Mouse (Mus musculus) liver, postnatal 0 days (tissue): ENCODE measurements around the gene Cwc25. TPM values are rescaled to one million over a fixed set of nuclear protein-coding genes. Genes with fewer than 3 reads are reported as not detected.
A peak's percentile ranks its signal among the peaks of the same experiment; 100 is the strongest.

Experiments used
- ATAC-seq: fragments of 200-750 bp; cut with Nextera tagmentation; 2 replicates; pipeline ENCODE4 v1.8.0; 2017; ENCODE audit warnings: mild to moderate bottlenecking, moderate library complexity
- DNase-seq: peaks from one replicate; pipeline ENCODE4 v3.0.0-alpha.2; 2016
- H3K27ac ChIP-seq: fragments of 300-500 bp; sonication (generic); 2 replicates; pipeline ENCODE4 v1.5.1; 2014; ENCODE audit warnings: antibody characterized with exemption, moderate library complexity, mild to moderate bottlenecking, low read depth
- H3K27me3 ChIP-seq: fragments of 300-500 bp; sonication (generic); 2 replicates; pipeline ENCODE4 v1.6.1; 2014; ENCODE audit warnings: low read length, control low read depth, mixed read lengths; ENCODE audit not compliant: insufficient read depth
- H3K36me3 ChIP-seq: fragments of 300-500 bp; sonication (generic); replicated peaks from 2 replicates; pipeline ENCODE4 v1.6.1; 2014; ENCODE audit warnings: mild to moderate bottlenecking, control low read depth, low read length, moderate library complexity, mixed read lengths; ENCODE audit not compliant: insufficient read depth
- H3K4me1 ChIP-seq: fragments of 300-500 bp; sonication (generic); 2 replicates; pipeline ENCODE4 v1.6.1; 2014; ENCODE audit warnings: antibody characterized with exemption, mild to moderate bottlenecking, control low read depth; ENCODE audit not compliant: insufficient read depth
- H3K4me2 ChIP-seq: fragments of 300-500 bp; sonication (generic); 2 replicates; pipeline ENCODE4 v1.6.1; 2014; ENCODE audit warnings: low read depth, mild to moderate bottlenecking, low read length, moderate library complexity, mixed read lengths
- H3K4me3 ChIP-seq: fragments of 300-500 bp; sonication (generic); 2 replicates; pipeline ENCODE4 v1.5.1; 2014; ENCODE audit warnings: low read depth, low read length
- H3K9ac ChIP-seq: fragments of 300-500 bp; sonication (generic); replicated peaks from 2 replicates; pipeline ENCODE4 v1.6.1; 2014; ENCODE audit warnings: mild to moderate bottlenecking, moderate library complexity
- H3K9me3 ChIP-seq: fragments of 300-500 bp; sonication (generic); 2 replicates; pipeline ENCODE4 v1.6.1; 2016; ENCODE audit warnings: mild to moderate bottlenecking, control low read depth, low read length, mixed read lengths
- CTCF ChIP-seq: sonication (generic); IDR thresholded peaks from 2 replicates; pipeline ENCODE4 v1.5.1; 2016; ENCODE audit warnings: antibody characterized with exemption, low read depth
- EP300 ChIP-seq: IDR thresholded peaks from 2 replicates; pipeline ENCODE4 v1.6.1; 2016; ENCODE audit warnings: antibody characterized with exemption, low read depth, mild to moderate bottlenecking
- WGBS: fragments of 180-500 bp; shearing (Covaris S2); extraction: QIAGEN DNeasy Blood & Tissue Kit; methylation state at CpG from one replicate; pipeline ENCODE4 v1.1.7; 2014; ENCODE audit not compliant: insufficient replicate concordance; 5-methylcytosine and 5-hydroxymethylcytosine counted together
- polyA plus RNA-seq: library from polyadenylated mRNA; unstranded; fragments of >200 nt; fragmentation: Nextera tagmentation; extraction: Ambion mirVana; gene quantifications from 2 replicates; pipeline ENCODE4 v1.2.1, GENCODE M21; 2015

The Cwc25 gene
- polyA plus RNA-seq, 1 experiment from 2014 or later: 5.8 TPM

DNA sequence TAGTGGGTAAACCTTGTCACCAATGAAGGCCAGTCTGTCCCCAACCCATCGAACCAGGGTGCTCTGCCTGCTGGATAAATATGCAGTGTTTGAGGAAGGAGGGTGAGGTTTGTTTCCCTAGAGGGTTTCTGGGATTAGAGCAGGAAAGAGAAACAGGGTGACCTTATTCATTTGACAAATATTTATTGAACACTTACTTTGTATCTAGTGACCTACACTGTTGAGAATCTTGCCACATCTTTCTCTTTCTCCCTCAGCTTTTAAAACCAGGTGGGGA lies 35.8 kb upstream of the Cwc25 start:
- DNase-seq (no peak), ATAC-seq (peak; percentile 3; the same call in 1 of the 2 replicates)
- no peak for TF ChIP-seq CTCF
- peaks cover 4% of the 10 kb centered on the region; the same call in 1 of the 2 replicates for H3K36me3 ChIP-seq
- H3K27ac ChIP-seq: peak overlapping the region; percentile 94
- 15% methylated on average over 1 of the region's 1 CpGs for WGBS
- H3K4me3 ChIP-seq: no peak overlapping the region
- peak overlapping the region; percentile 95 for H3K4me2 ChIP-seq
- H3K27me3 ChIP-seq: no peaks in the 10 kb centered on the region
- 0 out of 2 replicates have a peak overlapping the region, but pooled peaks have one; percentile 0 for H3K9ac ChIP-seq
- peaks cover 45% of the 10 kb centered on the region for H3K4me1 ChIP-seq
- no peaks in the 10 kb centered on the region for H3K9me3 ChIP-seq

GRCm38 (mm10) chr11:97801409-97802193 lies 35.2 kb upstream of the Cwc25 start:
- H3K27ac ChIP-seq: peak overlapping the region; percentile 94
- 33% methylated on average over 8 of the region's 8 CpGs for WGBS
- DNase-seq: peak; percentile 66
- ATAC-seq: peak; percentile 12; the same call in 1 of the 2 replicates
- no peaks in the 10 kb centered on the region for H3K9me3 ChIP-seq
- H3K36me3 ChIP-seq: no peaks in the 10 kb centered on the region
- H3K4me1 ChIP-seq: peaks cover 45% of the 10 kb centered on the region
- H3K4me3 ChIP-seq: peak overlapping the region; percentile 87
- no peaks in the 10 kb centered on the region for H3K27me3 ChIP-seq
- H3K9ac ChIP-seq: 0 out of 2 replicates have a peak overlapping the region, but pooled peaks have one; percentile 76
- no peak for TF ChIP-seq EP300
- TF ChIP-seq CTCF: peak; percentile 58
- H3K4me2 ChIP-seq: peak overlapping the region; percentile 95

- no peaks in the 10 kb centered on the region for H3K27me3 ChIP-seq
- ATAC-seq (no peak), DNase-seq (peak; percentile 32)
- H3K9ac ChIP-seq: peak overlapping the region; percentile 76
- H3K36me3 ChIP-seq: no peaks in the 10 kb centered on the region
- peak overlapping the region; percentile 94 for H3K27ac ChIP-seq
- WGBS: 7% methylated on average over 17 of the region's 17 CpGs
- TF ChIP-seq EP300: no peak
- TF ChIP-seq CTCF: no peak
- H3K4me3 ChIP-seq: peak overlapping the region; percentile 87
- H3K9me3 ChIP-seq: no peaks in the 10 kb centered on the region
- peaks cover 38% of the 10 kb centered on the region for H3K4me1 ChIP-seq
- H3K4me2 ChIP-seq: peak overlapping the region; percentile 95
Measured at GRCm38 (mm10) chr11:97800691-97801408, 34.5 kb upstream of the Cwc25 start.

DNA sequence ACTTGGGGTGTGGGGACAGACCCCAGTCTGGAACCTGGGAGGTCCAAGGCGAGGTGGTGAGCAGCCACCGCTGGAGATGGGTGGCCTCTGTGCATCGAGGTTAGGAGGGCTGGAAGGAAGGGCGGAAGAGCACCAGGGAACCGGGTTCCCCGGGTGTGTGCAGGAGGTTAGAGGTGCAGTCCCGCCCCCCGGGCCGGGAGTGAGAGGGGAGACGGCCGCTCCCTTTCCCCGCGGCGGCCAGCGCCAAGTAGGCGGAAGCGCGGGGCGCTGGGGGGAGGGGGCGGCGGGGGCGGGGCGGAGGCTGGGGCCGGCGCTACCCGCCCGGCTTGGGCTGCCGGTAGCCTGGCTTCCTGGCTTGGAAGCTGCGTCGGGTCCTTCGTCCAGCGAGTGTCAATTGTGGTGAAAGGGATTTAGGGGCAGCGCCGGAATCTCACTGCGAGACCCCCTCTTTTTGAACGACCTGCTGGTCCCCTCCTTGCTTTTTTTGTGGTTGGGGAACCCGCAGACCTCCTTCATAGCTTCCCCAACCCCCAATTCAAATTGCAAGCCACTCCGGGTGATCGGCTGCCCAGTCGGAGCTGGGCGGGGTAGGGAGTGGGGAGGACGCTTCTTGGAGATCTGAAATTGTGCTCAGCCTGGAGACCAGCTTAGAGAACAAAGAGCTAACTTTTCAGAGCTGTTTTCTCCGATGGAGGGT lies 33.8 kb upstream of the Cwc25 start:
- peak overlapping the region; percentile 76 for H3K9ac ChIP-seq
- H3K9me3 ChIP-seq: no peaks in the 10 kb centered on the region
- peak overlapping the region; percentile 94 for H3K27ac ChIP-seq
- ATAC-seq: peak; percentile 54
- no peaks in the 10 kb centered on the region for H3K36me3 ChIP-seq
- no peaks in the 10 kb centered on the region for H3K27me3 ChIP-seq
- peak; percentile 79 for DNase-seq
- WGBS: 5% methylated on average over 29 of the region's 43 CpGs
- TF ChIP-seq EP300 (no peak; the same call in 1 of the 2 replicates), CTCF (no peak)
- peaks cover 31% of the 10 kb centered on the region for H3K4me1 ChIP-seq
- H3K4me2 ChIP-seq: peak overlapping the region; percentile 95
- peak overlapping the region; percentile 87 for H3K4me3 ChIP-seq

DNA sequence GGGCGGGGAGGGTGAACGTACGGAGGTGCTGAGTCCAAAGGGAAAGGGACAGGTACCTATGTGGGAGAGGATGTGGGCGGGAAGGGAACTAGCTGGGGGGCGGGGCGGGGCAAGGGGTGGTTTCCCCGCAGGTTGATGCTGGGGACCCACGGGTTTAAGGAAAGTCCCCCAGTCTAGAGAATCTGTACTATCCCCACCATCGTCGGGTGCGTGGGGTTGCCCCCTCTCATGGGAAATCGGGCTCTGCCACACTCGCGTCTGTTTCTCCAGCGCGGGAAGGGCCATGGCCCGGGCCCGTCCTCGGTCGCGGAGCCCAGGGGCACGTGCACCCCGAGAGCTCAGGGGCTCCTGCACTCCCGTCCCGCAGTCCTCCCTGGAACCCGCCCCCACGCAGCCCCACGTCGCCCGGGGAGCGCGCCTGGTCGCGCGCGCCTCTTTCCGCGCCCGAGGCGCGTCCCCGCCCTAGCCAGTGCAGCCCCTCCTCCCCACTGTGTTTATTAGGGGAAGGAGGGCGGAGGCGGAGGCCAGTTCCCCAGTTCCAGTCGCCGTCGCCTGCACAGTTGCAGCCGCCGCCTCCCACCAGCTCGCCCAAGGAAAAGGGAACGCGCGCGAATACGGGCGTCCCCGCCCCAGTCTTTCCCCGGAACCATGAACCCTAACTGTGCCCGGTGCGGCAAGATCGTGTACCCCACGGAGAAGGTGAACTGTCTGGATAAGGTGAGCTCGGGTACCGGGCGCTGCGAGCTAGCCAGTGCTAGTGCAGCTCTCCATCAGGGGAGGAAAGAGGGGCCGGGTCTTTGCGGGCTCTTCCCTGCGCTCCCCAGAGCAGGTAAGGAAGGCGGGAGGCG lies 33.0 kb upstream of the Cwc25 start:
- DNase-seq (peak; percentile 85), ATAC-seq (peak; percentile 71)
- Histone ChIP-seq H3K4me2 (peak overlapping the region; percentile 95), H3K27me3 (no peaks in the 10 kb centered on the region), H3K4me1 (peaks cover 23% of the 10 kb centered on the region), H3K27ac (peak overlapping the region; percentile 94), H3K4me3 (peak overlapping the region; percentile 87), H3K9me3 (no peaks in the 10 kb centered on the region), H3K36me3 (no peaks in the 10 kb centered on the region), H3K9ac (peak overlapping the region; percentile 76)
- no peak for TF ChIP-seq CTCF
- no peak for TF ChIP-seq EP300
- WGBS: under 1% methylated on average over 62 of the region's 71 CpGs
